Mouse (Mus musculus): ENCODE results near the gene Zfp423. TPM values are rescaled to one million over a fixed set of nuclear protein-coding genes. Genes with fewer than 3 reads are reported as not detected.

Zfp423 gene
- polyA plus RNA-seq, 1 experiment from 2014 or later = 7.5 TPM

DNA sequence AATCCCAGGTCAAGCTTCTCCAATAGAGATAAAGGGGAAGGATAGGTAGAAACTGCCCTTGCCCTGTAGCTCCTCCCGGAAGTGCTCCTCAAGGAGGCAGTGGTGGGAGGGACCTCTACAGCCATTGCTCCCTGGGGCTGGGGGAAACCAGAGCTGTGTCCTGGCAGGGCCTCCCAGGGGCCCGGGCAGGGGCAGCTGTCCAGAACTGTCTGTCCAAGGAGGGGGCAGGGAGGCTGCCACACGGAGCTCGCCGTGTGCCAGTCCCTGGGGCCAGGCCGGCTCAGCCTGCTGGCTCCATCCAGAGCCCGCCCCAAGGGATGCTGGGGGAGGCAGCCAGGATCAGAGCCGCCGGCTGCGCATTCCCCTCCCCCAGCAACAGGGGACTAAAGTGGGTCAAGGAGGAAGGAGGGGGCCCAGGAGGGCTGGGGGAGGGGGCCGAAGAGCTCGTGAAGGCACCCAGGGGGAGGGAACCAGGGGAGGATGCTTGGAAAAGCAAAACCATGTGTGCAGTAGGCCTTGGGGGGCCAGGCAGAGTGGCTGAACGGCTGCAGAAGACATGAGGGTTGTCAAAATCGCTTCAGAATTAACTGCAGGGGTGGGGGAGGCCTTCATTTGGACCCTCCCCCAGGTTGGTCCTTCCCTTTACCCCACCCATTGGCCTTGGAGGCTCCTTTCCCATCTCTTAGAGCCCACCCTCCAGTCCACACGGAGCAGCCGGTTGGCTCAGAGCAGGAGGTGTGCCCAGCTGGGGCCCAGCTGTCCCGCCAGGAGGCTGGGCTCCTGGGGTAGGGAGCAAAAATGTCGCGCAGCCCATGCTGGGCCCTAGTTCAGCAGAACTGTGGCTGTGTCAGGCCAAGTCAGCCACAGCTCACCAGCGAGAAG, 20.8 kb downstream of the Zfp423 start:
- peak; percentile 96 for ATAC-seq (ENCODE audit: low read depth)

DNA sequence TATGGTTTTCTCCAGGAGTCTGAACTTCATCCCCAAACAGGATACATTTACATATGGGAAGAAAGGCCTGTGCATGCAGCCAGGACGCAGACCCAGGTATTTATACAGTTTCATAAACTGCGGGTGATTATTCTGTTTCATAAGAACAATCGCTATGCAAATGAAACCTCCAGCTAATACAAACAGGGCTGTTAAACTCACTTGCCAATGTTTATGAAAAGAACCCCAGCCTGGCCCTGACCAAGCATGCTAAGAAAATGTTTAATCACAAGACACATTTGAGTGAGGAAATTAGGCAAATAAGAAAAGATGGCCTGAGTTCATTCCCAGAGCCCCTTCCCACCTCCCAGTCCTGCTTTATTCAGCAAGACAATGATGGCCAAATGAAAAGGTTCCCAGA, 22.2 kb downstream of the Zfp423 start:
- Histone ChIP-seq H3K9me3 (ENCODE audit: control insufficient read depth, low read length) (no peaks in the 10 kb centered on the region), H3K4me3 (ENCODE audit: low read length) (no peak overlapping the region), H3K4me1 (replicated peaks; ENCODE audit: control insufficient read depth, insufficient read depth, low read length) (peaks cover 37% of the 10 kb centered on the region), H3K9ac (ENCODE audit: low read length) (no peak overlapping the region), H3K4me2 (ENCODE audit: low read depth, low read length) (no peak overlapping the region), H3K36me3 (ENCODE audit: control insufficient read depth, insufficient read depth, low read length) (no peaks in the 10 kb centered on the region), H3K27me3 (ENCODE audit: control insufficient read depth, insufficient read depth, low read depth, low read length) (no peaks in the 10 kb centered on the region), H3K27ac (ENCODE audit: low read length) (no peak overlapping the region)
- no peak for ATAC-seq (ENCODE audit: low read depth)
- 62% methylated on average over 3 of the region's 3 CpGs for WGBS

More for the DNA sequence above, 20.8 kb downstream of the Zfp423 start:
- peak overlapping the region; percentile 58 for H3K9ac ChIP-seq (ENCODE audit: low read length)
- H3K27ac ChIP-seq (ENCODE audit: low read length) = peak overlapping the region; percentile 86
- no peaks in the 10 kb centered on the region for H3K27me3 ChIP-seq (ENCODE audit: control insufficient read depth, insufficient read depth, low read depth, low read length)
- H3K4me3 ChIP-seq (ENCODE audit: low read length) = peak overlapping the region; percentile 38
- no peaks in the 10 kb centered on the region for H3K9me3 ChIP-seq (ENCODE audit: control insufficient read depth, low read length)
- 2% methylated on average over 20 of the region's 20 CpGs for WGBS
- peaks cover 37% of the 10 kb centered on the region for H3K4me1 ChIP-seq (replicated peaks; ENCODE audit: control insufficient read depth, insufficient read depth, low read length)
- H3K36me3 ChIP-seq (ENCODE audit: control insufficient read depth, insufficient read depth, low read length) = no peaks in the 10 kb centered on the region
- peak overlapping the region; percentile 64 for H3K4me2 ChIP-seq (ENCODE audit: low read depth, low read length)

DNA sequence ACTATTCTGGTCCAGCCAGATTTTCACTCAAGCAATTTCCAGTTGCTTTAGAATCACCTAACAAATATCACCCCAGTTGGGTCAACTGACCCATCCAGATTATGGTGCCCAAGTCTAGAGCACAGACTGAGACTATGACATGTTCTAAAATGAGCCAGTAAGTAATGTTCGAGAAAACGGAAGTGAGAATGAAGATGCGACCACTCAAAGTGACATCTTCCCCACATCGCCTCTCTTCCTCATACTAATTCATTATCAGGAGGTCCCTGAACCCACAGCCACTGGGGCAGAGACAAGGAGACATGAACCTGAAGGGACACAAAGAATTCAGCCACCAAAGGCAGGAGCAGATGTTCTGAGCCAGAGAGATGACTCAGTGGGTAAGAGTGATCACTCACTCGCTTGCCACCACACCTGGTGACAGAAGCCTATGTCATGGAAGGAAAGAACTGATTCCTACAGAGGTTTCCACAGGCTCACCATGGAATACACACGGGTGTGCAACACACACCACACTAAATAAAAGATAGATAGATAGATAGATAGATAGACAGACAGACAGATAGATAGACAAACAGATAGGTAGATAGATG, 24.2 kb downstream of the Zfp423 start:
- Histone ChIP-seq H3K9me3 (ENCODE audit: control insufficient read depth, low read length) (no peaks in the 10 kb centered on the region), H3K4me3 (ENCODE audit: low read length) (no peak overlapping the region), H3K9ac (ENCODE audit: low read length) (no peak overlapping the region), H3K36me3 (ENCODE audit: control insufficient read depth, insufficient read depth, low read length) (no peaks in the 10 kb centered on the region), H3K27me3 (ENCODE audit: control insufficient read depth, insufficient read depth, low read depth, low read length) (no peaks in the 10 kb centered on the region), H3K4me2 (ENCODE audit: low read depth, low read length) (no peak overlapping the region), H3K4me1 (replicated peaks; ENCODE audit: control insufficient read depth, insufficient read depth, low read length) (peaks cover 34% of the 10 kb centered on the region), H3K27ac (ENCODE audit: low read length) (no peak overlapping the region)
- WGBS = 82% methylated on average over 6 of the region's 6 CpGs
- ATAC-seq (ENCODE audit: low read depth) = no peak

- Histone ChIP-seq H3K27me3 (ENCODE audit: control insufficient read depth, insufficient read depth, low read depth, low read length) (no peaks in the 10 kb centered on the region), H3K4me3 (ENCODE audit: low read length) (no peak overlapping the region), H3K9me3 (ENCODE audit: control insufficient read depth, low read length) (no peaks in the 10 kb centered on the region), H3K9ac (ENCODE audit: low read length) (no peak overlapping the region), H3K4me2 (ENCODE audit: low read depth, low read length) (no peak overlapping the region), H3K36me3 (ENCODE audit: control insufficient read depth, insufficient read depth, low read length) (no peaks in the 10 kb centered on the region), H3K4me1 (replicated peaks; ENCODE audit: control insufficient read depth, insufficient read depth, low read length) (peaks cover 26% of the 10 kb centered on the region), H3K27ac (ENCODE audit: low read length) (no peak overlapping the region)
- no peak for ATAC-seq (ENCODE audit: low read depth)
- 57% methylated on average over 13 of the region's 13 CpGs for WGBS
Observed at GRCm38 (mm10) chr8:87934175-87934574, 25.2 kb downstream of the Zfp423 start.

- H3K36me3 ChIP-seq (ENCODE audit: control insufficient read depth, insufficient read depth, low read length) = no peaks in the 10 kb centered on the region
- H3K27me3 ChIP-seq (ENCODE audit: control insufficient read depth, insufficient read depth, low read depth, low read length) = no peaks in the 10 kb centered on the region
- H3K27ac ChIP-seq (ENCODE audit: low read length) = no peak overlapping the region
- ATAC-seq (ENCODE audit: low read depth) = no peak
- no peak overlapping the region for H3K4me2 ChIP-seq (ENCODE audit: low read depth, low read length)
- no peaks in the 10 kb centered on the region for H3K9me3 ChIP-seq (ENCODE audit: control insufficient read depth, low read length)
- no peak overlapping the region for H3K4me3 ChIP-seq (ENCODE audit: low read length)
- 63% methylated on average over 8 of the region's 8 CpGs for WGBS
- H3K4me1 ChIP-seq (replicated peaks; ENCODE audit: control insufficient read depth, insufficient read depth, low read length) = peaks cover 26% of the 10 kb centered on the region
- H3K9ac ChIP-seq (ENCODE audit: low read length) = no peak overlapping the region
Observed at GRCm38 (mm10) chr8:87933752-87934151, 25.6 kb downstream of the Zfp423 start.

GRCm38 (mm10) chr8:87928857-87929256, 30.5 kb downstream of the Zfp423 start:
- H3K27ac ChIP-seq (ENCODE audit: low read length) = peak overlapping the region; percentile 77
- WGBS = 33% methylated on average over 2 of the region's 2 CpGs

GRCm38 (mm10) chr8:87927034-87927830, 32.2 kb downstream of the Zfp423 start:
- Histone ChIP-seq H3K27me3 (ENCODE audit: control insufficient read depth, insufficient read depth, low read depth, low read length) (no peaks in the 10 kb centered on the region), H3K27ac (ENCODE audit: low read length) (peak overlapping the region; percentile 21; the same call in 1 of the 2 replicates), H3K4me3 (ENCODE audit: low read length) (no peak overlapping the region), H3K4me1 (replicated peaks; ENCODE audit: control insufficient read depth, insufficient read depth, low read length) (peaks cover 21% of the 10 kb centered on the region), H3K9me3 (ENCODE audit: control insufficient read depth, low read length) (no peaks in the 10 kb centered on the region), H3K36me3 (ENCODE audit: control insufficient read depth, insufficient read depth, low read length) (no peaks in the 10 kb centered on the region), H3K9ac (ENCODE audit: low read length) (no peak overlapping the region), H3K4me2 (ENCODE audit: low read depth, low read length) (no peak overlapping the region)
- no peak for ATAC-seq (ENCODE audit: low read depth)
- 68% methylated on average over 10 of the region's 10 CpGs for WGBS

More at GRCm38 (mm10) chr8:87928857-87929256, 30.5 kb downstream of the Zfp423 start:
- Histone ChIP-seq H3K36me3 (ENCODE audit: control insufficient read depth, insufficient read depth, low read length) (no peaks in the 10 kb centered on the region), H3K4me2 (ENCODE audit: low read depth, low read length) (no peak overlapping the region), H3K4me3 (ENCODE audit: low read length) (no peak overlapping the region), H3K9me3 (ENCODE audit: control insufficient read depth, low read length) (no peaks in the 10 kb centered on the region), H3K4me1 (replicated peaks; ENCODE audit: control insufficient read depth, insufficient read depth, low read length) (peaks cover 24% of the 10 kb centered on the region), H3K27me3 (ENCODE audit: control insufficient read depth, insufficient read depth, low read depth, low read length) (no peaks in the 10 kb centered on the region), H3K9ac (ENCODE audit: low read length) (no peak overlapping the region; the same call in 1 of the 2 replicates)
- ATAC-seq (ENCODE audit: low read depth) = peak; percentile 63; the same call in 1 of the 2 replicates

- H3K27me3 ChIP-seq (ENCODE audit: control insufficient read depth, insufficient read depth, low read depth, low read length) = no peaks in the 10 kb centered on the region
- H3K4me2 ChIP-seq (ENCODE audit: low read depth, low read length) = no peak overlapping the region
- WGBS = 58% methylated on average over 7 of the region's 7 CpGs
- no peak overlapping the region for H3K9ac ChIP-seq (ENCODE audit: low read length)
- ATAC-seq (ENCODE audit: low read depth) = no peak
- no peak overlapping the region for H3K4me3 ChIP-seq (ENCODE audit: low read length)
- H3K36me3 ChIP-seq (ENCODE audit: control insufficient read depth, insufficient read depth, low read length) = no peaks in the 10 kb centered on the region
- H3K4me1 ChIP-seq (replicated peaks; ENCODE audit: control insufficient read depth, insufficient read depth, low read length) = peaks cover 21% of the 10 kb centered on the region
- H3K27ac ChIP-seq (ENCODE audit: low read length) = peak overlapping the region; percentile 47
- H3K9me3 ChIP-seq (ENCODE audit: control insufficient read depth, low read length) = no peaks in the 10 kb centered on the region
Observed at GRCm38 (mm10) chr8:87926098-87926890, 33.1 kb downstream of the Zfp423 start.
